Mouse (Mus musculus) brain, adult 10 weeks (tissue): Measurements from ENCODE around the gene Ybx2. TPM values are rescaled to one million over a fixed set of nuclear protein-coding genes. Genes with fewer than 3 reads are reported as not detected.

Experiments used
- polyA plus RNA-seq: library from polyadenylated mRNA; stranded (reverse); fragments of 350-450 nt; fragmentation: Illumina TruSeq; extraction: RNeasy Lipid Tissue Mini Kit (QIAGEN cat#74804); gene quantifications from one replicate; pipeline ENCODE4 v1.2.3, GENCODE M21; 2015; ENCODE audit warnings: low read depth, low replicate concordance

Ybx2 gene
- 4.8 TPM for polyA plus RNA-seq

DNA sequence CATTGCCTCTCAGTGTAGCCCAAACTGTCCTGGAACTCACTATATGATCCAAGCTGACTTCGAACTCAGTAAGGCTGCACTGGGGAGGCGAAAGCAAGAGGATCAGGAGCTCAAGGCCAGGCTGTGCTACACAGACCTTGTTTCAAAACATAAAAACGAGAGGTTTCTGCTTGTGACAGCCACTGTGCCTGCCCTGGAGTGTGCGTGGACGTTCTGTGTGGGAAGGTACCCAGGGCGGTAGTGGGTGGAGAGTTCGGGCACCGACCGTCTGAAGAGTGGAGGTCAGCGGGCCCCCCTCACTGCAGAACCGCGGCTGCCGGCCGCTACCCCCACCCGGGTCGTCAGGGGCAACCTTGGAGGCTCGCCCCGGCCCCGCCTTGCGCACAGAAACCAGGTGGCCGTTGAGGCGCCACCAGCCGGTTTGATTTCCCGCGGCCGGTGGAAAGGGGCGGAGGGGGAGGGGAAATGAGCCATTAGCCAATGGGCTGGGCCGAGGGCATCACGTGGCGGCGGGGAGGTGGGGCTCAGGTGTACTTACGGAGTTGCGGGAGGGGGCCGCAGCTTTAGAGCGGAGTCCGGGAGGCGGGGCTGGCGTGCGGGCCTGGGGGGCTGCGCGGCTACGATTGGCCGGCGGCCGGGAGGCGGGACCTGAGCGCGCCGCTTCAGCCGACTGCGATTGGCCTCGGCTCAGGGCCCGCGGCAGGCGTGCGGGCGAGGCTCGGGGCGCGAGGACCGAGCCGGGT, at the start of gene Ybx2:
Ybx2 (plus strand) TSS at position 660 of the 743 bp plus-strand sequence.

DNA sequence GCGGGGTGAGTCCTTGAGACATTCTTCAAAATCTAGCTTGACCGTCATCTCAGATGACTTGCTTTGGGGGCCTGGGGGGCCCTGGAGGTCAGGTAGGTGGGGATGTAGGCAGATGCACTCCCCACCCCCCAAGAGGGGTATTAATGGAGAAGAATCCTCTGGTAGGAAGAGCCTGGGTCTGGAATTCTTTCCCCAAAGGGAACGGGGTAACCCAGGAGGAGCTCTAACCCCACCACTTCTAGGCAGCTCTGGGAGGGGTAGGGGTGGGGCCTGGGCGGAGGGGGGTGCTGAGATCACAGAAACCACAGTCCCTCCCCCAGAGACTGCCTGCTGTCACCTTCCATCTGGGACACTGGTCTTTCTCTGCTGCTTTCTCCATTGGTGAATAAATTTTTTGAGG, 40.3 kb upstream of the Ybx2 start, which contains the start of gene Acap1:
Acap1 (minus strand) TSS at position 249 of the 400 bp plus-strand sequence.

DNA sequence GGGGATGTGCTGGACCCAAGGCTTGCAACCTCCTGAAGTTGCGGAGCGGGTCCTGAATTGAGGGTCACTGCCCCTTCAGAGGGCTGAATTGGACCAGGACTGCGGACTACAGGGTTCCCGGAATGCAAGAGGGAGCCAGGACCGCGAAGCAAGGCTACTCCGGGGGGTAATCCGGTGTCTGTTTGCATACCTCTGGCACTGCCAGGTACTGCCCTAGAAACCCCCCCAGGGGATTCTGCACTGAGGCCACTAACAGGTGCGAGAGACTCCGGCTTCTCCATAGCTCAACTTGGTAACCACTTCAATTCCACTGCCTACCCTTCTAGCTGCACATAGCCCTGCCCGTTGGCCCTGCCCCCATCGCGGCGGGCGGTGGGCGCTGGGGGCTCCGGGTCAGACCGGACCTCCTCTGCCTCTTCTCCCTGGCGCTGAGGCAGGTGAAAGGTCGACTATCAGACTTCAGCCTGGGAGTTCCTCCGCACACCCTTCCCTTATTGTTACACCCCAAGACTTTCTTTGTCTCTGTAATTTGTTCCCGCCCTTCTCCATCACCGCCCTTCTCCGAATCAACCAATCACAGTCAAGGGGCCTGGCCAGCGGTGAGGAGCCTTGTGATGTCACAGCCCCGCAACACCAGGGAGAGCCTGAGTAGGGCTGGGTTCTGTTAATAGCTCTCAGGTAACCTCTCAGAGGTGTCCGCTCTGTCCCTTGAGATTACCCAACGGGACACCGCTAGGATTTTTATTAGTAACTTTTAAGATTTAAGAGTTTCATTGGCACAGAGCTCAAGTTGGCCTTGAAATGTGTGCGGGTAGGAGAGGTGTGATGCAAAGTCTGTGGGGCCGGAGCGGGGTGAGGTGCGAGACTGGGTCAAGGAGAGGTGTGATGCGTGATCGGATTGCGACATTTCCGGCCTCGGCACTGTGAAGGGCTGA, 34.9 kb upstream of the Ybx2 start, which contains the start of the genes 2810408A11Rik and Neurl4:
2810408A11Rik (minus strand) TSS at position 517 of the 935 bp plus-strand sequence.
Neurl4 (plus strand) TSS at position 602 of the 935 bp plus-strand sequence.

DNA sequence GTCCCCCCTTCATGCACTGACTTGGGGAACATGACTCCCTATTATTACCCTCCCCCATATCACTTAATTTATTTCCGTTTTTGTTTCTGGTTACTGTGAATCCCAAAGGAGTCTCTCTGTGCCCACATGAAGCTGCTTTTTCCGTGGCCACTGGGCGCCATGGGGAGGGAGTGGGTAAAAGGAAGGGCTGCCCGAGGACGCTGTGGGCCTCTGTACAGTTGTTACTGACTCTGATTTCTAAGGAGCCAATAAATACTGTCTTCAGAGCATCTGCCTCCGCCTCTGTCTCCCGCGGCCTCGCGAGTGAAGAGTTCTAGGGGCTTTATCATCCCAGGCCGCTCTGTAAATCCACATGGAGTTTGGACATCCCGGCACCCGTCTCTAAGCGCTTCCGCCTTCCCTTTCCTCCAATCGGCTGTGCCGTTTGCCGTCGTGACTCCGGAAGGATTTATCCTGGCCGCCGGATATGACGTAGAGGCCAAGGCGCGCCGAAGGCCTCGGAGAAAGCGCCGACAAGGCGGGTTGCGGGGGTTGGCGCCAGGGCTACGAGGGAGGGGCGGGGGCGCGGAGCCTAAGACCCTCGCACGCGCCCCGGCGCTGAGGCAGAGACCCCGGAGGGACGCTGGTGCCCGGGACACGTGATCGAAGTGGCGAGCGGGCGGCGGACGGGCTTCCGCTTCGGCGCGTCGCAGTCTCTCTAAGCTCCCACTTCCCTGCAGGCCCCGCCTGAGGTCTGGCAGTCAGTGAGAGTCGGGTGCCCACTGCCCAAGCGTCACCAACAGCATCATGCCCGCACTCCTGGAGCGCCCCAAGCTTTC, 21.8 kb upstream of the Ybx2 start, which contains the start of gene Gps2:
Gps2 (plus strand) TSS at position 335 of the 818 bp plus-strand sequence.

DNA sequence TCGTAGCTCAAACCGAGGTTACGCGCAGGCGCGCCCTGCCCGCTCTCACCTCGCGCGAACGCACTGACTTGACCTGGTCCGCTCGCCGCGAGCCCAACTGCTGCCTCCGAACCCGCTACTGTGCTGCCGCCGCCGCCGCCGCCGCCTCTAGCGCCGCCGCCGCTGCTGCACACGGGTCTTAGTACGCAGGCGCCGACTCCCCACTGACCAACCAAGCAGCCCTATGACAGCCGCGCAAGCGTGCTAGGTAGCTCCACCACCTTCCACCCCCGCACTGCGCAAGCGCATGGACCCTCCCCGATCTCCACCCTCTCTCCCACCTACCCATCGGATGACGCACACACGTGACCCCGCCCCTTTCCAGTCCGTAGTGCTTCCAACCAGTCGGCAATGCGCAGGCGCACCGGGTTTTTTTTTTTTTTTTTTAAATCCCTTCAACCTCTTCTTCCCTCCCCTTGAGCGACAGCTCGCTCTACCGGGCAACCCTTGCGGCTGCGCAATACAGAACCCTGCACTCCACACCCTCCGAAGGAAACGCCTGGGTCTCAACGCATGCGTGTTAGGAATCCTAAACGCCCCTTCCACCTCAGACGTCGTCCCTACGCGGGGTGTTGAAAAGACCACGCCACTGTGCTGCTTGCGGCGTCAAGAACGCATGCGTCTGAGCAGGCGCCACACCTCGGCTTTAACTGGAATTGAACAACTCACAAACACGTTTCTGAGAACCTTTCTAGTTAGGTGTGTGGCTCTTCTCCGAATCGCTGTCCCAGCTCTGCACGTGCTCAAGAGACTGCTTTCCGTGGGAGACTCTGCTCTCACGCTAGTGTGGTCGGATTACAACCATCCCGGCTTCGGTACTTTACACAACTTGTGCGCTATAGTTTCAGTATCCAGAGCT, 14.2 kb upstream of the Ybx2 start, which contains the start of gene Eif5a:
Eif5a (minus strand) TSS at position 845 of the 898 bp plus-strand sequence.

DNA sequence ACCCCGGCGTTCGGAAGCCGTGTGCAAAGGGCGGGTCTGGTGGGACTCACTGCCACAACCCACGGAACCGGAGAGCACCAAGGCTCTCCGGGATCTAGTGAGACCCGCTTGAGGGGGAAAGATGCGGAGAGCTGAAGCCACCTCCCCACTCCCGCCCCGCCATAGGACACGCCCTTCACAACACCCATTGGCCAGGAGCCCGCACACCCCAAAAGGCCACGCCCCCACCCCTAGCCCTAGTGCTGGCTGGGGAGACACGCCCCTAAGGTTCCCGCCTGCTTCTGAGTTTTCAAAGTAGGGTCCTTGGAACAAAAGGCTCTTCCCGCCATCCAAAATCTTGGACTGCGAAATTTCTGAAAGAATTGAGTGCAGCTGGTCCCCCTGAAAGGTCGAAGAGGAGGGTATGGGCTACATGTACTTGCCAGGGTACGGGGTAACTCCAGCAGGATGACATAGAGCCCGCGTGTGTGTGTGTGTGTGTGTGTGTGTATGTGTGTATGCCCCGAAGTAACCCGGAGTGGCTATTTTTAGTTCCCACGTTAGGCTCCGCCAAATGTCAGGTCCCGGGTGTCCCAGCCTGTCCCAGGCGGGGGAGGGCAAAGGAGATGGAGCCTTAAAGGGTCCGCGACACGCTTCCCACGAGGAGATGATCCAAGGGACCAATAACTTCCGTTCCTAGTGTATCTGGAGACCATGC, 12.6 kb downstream of the Ybx2 start, which contains the start of gene Slc2a4:
Slc2a4 (minus strand) TSS at position 123 of the 697 bp plus-strand sequence.

DNA sequence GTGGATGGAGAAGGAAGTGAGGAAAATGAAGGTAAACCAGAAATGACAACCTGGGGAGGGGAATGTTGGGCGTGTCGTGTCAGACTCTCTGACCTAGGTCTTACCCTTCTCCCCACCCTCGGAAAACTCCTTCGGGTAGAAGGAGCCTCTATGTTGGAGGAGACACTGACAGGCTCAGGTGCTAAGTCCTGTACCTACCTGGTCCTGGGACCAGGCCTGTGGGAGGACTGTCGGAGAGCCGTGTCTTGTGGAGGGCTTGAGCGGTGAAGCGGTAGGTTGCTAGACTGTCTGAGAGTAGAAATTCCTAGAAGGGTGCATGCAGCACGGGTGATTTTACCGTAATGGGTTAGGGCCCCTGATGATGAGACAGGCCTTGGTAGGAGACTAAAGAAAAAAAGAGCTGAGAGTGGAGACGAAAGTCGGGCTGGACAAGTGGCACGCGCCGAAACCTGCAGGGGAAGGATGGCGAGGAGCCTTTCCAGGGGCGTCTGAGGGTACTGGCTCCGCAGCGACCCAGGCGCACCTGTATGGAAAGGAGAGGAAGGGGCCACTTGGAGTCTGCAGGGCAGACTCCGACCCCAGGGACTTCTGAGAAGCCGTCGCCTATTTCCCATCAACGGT, 29.2 kb downstream of the Ybx2 start, which contains the start of gene Cldn7:
Cldn7 (plus strand) TSS at position 130 of the 621 bp plus-strand sequence.

DNA sequence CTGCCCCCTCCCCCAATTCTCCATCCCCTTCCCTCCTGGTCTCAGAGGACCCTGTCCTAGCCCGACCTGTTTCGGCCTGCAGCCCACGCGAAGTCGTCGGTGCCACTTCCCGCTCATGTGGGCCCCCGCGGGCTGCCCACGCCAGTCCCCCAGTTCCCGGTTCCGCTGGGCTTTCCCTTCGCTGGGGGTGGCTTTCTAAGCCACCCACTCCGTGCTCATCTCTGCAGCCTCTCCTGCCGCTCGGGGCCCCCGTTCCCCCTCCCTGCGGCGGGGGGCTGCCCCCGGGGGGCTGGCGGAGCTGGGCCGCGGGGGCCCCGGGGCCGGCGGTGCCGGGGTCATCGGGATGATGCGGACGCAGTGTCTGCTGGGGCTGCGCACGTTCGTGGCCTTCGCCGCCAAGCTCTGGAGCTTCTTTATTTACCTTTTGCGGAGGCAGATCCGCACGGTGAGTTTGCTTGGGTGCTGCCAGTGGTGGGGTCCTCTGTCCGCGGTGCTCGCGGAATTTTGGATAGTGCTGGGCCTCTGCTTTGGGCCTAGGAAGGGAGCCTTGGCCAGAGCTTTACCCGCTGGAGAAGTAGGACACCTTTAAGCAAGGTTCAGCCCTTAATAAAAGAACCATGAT, 45.7 kb downstream of the Ybx2 start, which contains the start of gene Ctdnep1:
Ctdnep1 (plus strand) TSS at position 16 of the 622 bp plus-strand sequence.

DNA sequence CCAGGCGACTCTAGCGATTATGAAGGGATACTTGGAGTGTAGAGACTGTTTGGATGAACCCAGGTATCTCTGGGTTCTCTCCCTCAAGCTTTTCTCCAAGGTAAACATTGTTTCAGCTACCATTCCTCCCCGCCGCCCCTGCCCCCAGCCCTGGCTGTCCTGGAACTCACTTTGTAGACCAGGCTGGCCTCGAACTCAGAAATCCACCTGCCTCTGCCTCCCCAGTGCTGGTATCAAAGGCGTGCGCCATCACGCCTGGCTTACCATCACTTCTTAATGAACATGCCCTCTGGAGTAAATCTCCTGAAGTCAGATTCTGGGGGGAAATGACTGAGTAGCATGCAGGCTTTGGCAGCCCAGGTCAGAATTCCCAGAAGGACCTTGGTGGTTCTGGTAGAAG, 46.6 kb downstream of the Ybx2 start, which contains the start of gene Elp5:
Elp5 (minus strand) TSS at position 293 of the 400 bp plus-strand sequence.

Other genes starting within 250 kb of the Ybx2 start
- 14.5 TPM for gene Tnfsf12, start 239.9 kb upstream of the Ybx2 start, polyA plus RNA-seq
- 2.1 TPM for gene Tnfsfm13, start 239.7 kb upstream of the Ybx2 start, polyA plus RNA-seq
- gene Polr2a, start 177.2 kb upstream of the Ybx2 start, polyA plus RNA-seq = 26.2 TPM
- gene Slc35g3, start 173.8 kb upstream of the Ybx2 start, polyA plus RNA-seq = not detected
- 61.8 TPM for gene Zbtb4, start 169.9 kb upstream of the Ybx2 start, polyA plus RNA-seq
- 0.61 TPM for gene Chrnb1, start 139.9 kb upstream of the Ybx2 start, polyA plus RNA-seq
- gene Fgf11, start 133.9 kb upstream of the Ybx2 start, polyA plus RNA-seq = 16.9 TPM
- gene Tmem102, start 130.2 kb upstream of the Ybx2 start, polyA plus RNA-seq = not detected
- gene Gm39566, start 120.5 kb upstream of the Ybx2 start, polyA plus RNA-seq = not detected
- not detected for gene Spem2, start 117.3 kb upstream of the Ybx2 start, polyA plus RNA-seq
- not detected for gene Spem1, start 113.6 kb upstream of the Ybx2 start, polyA plus RNA-seq
- 101 TPM for gene Nlgn2, start 98.0 kb upstream of the Ybx2 start, polyA plus RNA-seq
- gene Tmem256, start 97.3 kb upstream of the Ybx2 start, polyA plus RNA-seq = 280 TPM
- gene Plscr3, start 89.4 kb upstream of the Ybx2 start, polyA plus RNA-seq = 18.8 TPM
- not detected for gene Tnk1, start 77.1 kb upstream of the Ybx2 start, polyA plus RNA-seq
- gene Tmem95, start 57.8 kb upstream of the Ybx2 start, polyA plus RNA-seq = not detected
- gene Kctd11, start 54.4 kb upstream of the Ybx2 start, polyA plus RNA-seq = 1.7 TPM
- gene Acap1, start 40.3 kb upstream of the Ybx2 start, polyA plus RNA-seq = not detected
- 0.33 TPM for gene 2810408A11Rik, start 34.8 kb upstream of the Ybx2 start, polyA plus RNA-seq
- 63.2 TPM for gene Neurl4, start 34.7 kb upstream of the Ybx2 start, polyA plus RNA-seq
- 35.4 TPM for gene Gps2, start 21.9 kb upstream of the Ybx2 start, polyA plus RNA-seq
- gene Eif5a, start 13.8 kb upstream of the Ybx2 start, polyA plus RNA-seq = 640 TPM
- gene Slc2a4, start 12.4 kb downstream of the Ybx2 start, polyA plus RNA-seq = 1.4 TPM
- gene Cldn7, start 29.0 kb downstream of the Ybx2 start, polyA plus RNA-seq = not detected
- 108 TPM for gene Ctdnep1, start 45.4 kb downstream of the Ybx2 start, polyA plus RNA-seq
- gene Elp5, start 46.7 kb downstream of the Ybx2 start, polyA plus RNA-seq = 115 TPM
- 346 TPM for gene Gabarap, start 55.3 kb downstream of the Ybx2 start, polyA plus RNA-seq
- 56.1 TPM for gene Phf23, start 60.0 kb downstream of the Ybx2 start, polyA plus RNA-seq
- 17.5 TPM for gene Dvl2, start 64.8 kb downstream of the Ybx2 start, polyA plus RNA-seq
- 53.6 TPM for gene Acadvl, start 79.6 kb downstream of the Ybx2 start, polyA plus RNA-seq
- 491 TPM for gene Dlg4, start 81.1 kb downstream of the Ybx2 start, polyA plus RNA-seq
- 2.2 TPM for gene Asgr1, start 118.3 kb downstream of the Ybx2 start, polyA plus RNA-seq
- not detected for gene Asgr2, start 156.8 kb downstream of the Ybx2 start, polyA plus RNA-seq
- gene Mgl2, start 194.5 kb downstream of the Ybx2 start, polyA plus RNA-seq = 0.80 TPM
- 1.3 TPM for gene Clec10a, start 220.4 kb downstream of the Ybx2 start, polyA plus RNA-seq